Mouse (Mus musculus) layer of hippocampus, adult 9-10 months (tissue): ENCODE data around the gene Zbtb45.

ENCODE experiments used
- DNase-seq: peaks from one replicate; pipeline ENCODE4 v3.0.0; 2022; ENCODE audit warnings: low spot score

Gene Zbtb45

DNA sequence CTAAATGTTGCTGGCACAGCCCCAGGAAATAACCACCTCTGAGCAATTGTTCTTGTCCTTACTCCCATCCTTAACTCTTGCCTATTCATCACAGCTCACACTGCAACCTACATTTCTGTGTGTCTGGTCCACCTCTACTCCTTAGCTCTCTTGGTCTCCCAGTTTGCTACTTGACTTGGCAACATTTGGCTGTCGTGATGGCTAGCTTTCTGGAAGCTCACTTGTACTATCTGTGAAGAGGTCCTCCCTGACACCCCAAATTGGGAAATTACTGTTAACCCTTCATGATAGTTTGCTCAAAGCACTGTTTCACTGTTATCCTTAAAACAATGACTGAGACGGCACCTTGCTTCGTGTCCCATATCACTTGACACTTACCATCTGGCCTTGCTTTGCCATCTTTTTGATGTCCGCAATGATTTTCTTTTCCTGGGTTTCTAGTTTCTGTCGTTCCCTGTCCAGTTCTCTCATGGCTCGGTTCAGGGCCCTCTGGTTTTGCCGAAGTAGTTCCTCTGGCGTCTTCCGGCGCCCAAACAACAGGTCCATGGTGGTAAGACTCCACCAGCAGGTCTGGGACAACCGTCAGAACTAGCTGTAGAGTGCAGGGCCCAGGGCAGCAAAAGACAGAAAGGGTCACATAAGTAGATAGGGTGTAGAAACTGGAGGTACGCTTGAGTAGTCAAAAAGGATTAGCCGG, 23.8 kb upstream of the Zbtb45 start:
- DNase-seq = no peak

DNA sequence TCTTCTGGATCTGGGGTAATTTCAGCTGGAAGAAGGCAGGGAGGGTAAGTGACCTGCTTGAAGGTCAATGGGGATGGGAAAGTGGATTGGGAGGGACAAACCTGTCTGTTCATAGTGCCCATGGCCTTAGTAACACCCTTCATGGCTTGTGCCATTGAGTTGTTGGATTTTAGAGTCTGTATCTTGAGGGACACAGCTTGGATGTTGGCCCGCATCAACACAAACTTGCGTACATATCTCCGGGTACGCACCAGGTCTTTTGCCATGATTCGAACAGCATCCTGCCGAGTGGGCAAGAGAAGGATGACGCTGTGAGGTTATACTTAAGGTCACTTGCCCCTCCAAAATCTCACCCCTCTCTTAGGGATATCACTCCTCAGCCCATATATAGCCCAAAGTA, 22.7 kb upstream of the Zbtb45 start:
- DNase-seq = no peak

DNA sequence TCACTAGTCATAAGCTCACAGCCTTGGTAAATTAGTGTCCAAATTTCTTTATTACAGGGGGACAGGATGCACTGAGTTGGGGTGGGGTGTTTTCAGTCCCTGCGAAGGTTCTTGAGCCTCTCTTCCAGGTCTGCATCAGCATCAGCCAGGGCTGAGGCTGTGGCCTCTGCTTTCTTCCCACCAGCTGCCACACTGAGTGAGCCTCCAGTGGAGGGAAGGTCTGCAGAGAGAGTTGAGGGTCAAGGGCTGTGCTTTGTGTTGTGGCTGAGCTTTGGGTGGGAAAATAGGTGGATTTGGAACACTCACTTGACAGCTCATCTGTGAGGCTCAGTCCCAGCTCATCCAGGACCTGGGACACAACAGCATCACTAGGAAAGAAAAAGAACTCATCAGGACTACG, 22.1 kb upstream of the Zbtb45 start:
- no peak for DNase-seq

DNA sequence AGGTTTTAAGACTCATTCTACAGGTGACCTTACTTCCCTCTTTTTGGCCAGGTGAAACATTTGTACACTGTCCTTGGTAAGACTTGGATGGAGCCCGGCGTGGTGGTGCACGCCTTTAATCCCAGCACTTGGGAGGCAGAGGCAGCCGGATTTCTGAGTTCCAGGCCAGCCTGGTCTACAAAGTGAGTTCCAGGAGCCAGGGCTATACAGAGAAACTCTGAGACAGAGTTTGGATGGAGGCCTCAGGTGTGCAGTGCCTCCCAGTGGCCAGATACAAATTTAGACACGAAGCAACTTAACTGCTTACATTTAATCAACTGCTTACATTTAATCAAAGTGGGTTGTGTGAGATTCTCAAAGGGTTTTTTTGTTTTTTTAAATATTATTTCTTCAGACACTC, 21.2 kb upstream of the Zbtb45 start:
- DNase-seq = no peak

DNA sequence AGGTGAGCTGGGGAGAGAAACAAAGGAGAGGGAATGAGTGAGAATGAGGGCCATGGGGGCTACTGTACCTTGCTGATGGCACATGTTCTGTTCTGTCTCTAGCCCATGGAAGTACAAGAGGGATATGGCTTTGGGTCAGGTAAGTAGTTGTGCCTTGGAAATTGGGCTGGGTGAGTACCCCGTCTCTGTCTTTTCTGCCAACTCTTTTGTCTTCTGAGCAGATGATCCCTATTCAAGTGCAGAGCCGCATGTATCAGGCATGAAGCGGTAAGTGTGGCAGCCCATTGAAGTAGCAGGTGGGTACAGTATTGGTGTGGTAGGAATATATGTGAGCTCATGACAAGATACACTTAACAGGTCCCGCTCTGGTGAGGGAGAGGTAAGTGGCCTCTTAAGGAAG, 19.2 kb upstream of the Zbtb45 start:
- DNase-seq = no peak

DNA sequence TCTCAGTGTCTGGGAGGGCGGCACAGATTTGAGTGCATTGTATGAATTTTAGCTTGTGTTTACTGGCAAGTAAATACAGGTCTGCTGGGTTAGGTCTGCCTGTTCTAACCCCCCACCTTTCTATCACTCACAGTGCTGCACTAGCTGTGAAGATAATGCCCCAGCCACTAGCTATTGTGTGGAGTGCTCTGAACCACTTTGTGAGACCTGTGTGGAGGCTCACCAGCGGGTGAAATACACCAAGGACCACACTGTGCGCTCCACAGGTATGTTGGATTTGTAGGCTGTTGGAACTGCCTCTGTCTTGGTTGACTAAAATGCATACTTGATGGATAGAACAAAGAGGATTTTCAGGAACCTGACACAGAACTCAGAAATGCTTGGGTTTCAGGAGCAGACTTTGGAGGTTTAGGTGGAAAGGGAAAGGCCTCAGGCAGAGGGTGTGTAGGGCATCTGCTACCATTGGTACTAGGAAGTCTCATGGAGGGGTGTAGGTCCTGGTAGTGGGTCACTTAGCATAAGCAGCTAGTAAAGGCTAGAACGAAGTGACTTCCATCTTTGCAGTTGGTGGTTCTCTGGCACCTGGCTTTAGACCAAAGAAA, 15.8 kb upstream of the Zbtb45 start:
- no peak for DNase-seq

DNA sequence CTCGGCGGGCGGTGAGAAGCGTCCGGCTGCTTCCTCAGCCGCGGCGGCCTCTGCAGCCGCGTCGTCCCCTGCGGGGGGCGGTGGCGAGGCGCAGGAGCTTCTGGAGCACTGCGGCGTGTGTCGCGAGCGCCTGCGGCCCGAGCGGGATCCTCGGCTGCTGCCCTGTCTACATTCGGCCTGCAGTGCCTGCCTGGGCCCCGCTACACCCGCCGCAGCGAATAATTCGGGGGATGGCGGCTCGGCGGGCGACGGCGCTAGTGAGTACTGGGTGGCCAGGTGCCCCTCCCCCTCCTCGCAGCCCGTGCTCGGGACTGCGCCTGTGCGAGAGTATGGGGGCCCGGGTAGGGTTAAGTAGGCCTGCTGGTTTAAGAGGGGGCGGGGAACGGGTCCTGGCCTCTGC, 15.0 kb upstream of the Zbtb45 start:
- no peak for DNase-seq

DNA sequence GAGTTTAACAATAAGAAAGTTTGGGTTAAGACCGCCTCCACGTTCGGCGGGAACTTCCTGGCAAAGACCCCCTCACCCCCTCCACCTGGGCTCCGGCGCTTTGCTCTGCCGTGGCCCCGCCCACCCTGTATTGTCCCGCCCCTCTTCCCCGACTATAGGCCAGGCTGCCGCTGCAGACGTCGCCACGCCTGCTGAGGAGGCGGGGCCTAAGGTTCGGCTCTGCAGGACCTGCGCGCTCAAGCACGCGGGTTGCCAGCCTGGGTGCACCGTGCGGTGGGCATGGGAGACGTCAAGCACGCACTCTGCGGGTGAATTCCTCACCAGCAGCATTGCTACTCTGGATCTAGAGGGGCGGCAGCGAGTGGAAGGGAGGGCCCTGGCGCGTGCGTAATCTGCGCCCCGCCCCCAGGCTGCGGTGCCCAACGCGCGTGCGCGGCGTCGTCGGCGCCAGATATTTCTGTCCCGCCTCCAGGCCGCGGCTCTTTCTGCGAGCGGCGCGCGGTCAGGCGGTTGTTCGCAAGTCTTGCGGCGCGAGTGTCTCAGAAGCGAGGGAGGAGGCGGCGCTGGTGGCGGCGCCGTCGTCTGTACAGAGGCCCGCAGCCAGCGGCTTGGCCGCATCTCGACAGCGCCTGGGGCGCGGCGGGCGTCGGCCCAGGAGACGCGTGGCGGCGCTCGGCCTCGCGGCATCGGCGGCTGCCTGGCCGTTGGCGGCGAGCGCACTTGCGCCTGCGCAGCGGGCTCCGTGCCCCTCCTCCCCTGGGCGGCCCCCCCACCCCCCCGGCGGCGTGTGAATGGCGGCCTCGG, 14.3 kb upstream of the Zbtb45 start:
- peak; percentile 92 for DNase-seq

DNA sequence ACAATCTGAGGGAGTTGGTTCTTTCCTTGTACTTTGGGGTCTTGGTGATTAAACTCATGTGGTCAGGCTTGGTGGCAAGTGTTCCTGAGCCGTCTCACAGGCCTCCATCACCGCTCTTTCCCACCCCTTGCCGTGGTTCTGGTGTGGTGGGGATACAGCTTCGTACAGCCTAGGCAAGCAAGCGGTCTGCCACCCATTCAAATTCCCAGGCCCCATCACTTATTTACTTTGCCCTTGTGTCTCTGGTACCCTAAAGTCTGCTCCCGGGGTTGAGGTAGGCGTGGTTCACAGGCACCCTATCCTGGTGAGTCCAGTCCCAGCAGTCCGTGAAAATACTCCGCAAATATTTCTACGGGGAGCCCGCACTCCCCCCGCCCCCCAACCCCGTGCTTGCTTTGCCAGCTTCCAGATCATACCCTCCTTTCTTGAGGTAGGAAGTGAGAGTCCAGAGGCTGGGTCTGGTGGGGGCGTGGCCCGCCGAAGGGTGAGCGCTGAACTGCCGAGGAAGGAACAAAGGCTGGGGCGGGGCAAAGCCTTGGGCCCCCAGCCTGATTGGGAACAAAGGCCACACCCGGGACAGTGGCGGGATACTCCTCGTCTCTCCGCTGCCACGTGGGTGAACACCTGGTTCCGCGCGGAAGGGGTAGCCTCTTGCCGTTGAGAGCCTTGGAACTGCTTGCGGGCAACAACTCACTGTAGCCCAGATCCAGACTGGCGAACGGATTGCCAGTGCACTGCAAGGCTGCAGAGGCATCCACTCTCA, 13.1 kb upstream of the Zbtb45 start:
- DNase-seq = no peak

DNA sequence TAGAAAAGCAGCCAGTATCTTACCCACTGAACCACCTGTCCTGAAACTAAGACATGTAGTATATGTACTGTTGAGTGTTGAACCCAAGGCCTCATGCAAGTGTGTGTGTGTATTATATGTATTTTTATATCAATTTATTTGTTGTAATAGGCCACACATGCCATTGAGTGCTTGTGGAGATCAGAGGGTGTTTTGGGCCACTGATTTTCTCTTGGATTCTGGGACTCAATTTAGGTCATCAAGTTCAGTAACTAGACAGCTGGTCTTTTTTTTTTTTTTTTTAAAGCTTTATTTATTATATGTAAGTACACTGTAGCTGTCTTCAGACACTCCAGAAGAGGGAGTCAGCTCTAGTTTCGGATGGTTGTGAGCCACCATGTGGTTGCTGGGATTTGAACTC, 5.4 kb upstream of the Zbtb45 start:
- no peak for DNase-seq

DNA sequence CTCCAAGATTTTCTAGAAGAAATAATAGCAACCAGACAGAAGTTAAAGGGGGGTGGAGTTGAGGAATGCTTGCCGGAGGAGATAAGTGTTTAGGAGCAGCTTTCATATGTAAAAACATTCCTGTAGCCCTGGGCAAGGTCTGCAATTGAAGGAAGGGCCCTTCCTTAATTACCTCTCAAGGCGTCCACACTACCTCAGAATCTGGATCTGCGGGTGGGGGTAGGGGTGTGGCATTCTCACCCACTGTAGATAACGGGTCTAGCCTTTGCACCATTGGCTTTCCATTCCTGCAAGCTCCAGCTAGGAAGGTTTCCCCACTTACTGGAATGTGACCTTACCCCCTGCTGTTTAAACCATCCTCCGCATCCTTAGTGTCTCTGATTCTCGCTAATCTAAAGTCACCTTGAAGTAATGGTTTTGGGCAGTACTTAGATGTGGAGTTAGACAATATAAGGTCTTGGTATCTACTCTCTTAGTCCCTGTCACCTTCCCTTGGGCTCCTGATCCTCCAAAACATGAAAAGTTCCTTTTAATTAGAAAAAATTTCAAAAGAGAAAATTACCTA, 4.5 kb upstream of the Zbtb45 start:
- no peak for DNase-seq

DNA sequence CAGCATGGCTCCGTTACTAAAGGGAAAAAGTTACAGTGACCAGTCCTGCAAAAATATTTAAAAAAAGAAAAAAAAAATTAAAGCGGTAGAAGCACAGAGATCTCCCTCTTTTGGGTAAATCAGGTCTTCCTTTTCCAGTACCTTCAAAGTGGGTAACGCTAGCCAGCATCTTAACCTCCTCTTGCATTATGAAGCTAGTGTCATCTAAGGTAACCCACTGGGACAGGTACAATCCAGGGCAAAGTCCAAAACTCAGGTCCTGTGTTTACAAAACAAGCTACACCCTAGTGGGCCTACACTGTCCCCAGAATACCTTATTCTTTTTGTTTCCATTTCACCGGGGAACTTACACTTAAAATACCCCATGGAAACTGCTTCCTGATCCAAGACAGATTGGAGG, 3.8 kb upstream of the Zbtb45 start:
- DNase-seq = no peak

DNA sequence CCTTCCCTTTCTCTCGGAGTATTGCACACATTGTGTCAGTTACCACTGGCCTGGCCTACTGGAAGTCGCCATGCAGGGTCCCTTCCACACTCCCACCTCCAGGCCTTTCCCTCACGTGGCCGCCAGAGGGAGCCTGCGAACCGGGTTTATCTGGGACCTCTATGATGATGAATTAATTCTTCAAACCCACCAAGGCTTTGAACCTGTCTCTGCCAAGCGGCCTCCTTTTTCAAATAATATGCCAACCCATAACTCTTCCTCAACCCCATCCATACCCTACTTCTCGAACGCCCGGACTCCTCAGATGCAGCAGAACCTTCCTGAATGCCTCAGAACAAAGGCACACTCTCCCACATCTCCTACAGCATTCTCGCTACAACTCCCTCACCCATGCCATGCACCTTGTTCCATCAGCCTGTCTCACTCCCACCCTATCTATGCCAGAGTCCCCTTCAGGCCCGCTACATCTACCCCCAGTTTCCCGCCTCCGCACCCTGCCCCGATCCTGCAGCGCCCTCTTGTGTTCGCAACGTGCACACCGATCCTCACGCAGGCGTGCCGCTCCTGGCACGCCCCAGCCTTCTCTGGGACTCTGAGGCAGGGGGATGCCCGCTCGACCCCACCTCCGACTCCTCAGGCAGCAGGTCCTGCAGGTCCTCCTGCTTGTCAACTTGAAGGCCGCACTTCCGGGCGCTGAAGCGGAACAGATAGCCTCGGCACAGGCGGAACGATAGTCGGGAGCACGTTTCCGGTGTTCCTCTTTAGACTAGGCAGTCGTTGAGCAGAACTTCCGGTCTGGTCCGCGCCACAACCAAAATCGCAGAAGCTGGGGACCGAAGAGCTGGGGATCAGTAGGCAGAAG, 460 bp downstream of the Zbtb45 start:
- DNase-seq = peak; percentile 95

DNA sequence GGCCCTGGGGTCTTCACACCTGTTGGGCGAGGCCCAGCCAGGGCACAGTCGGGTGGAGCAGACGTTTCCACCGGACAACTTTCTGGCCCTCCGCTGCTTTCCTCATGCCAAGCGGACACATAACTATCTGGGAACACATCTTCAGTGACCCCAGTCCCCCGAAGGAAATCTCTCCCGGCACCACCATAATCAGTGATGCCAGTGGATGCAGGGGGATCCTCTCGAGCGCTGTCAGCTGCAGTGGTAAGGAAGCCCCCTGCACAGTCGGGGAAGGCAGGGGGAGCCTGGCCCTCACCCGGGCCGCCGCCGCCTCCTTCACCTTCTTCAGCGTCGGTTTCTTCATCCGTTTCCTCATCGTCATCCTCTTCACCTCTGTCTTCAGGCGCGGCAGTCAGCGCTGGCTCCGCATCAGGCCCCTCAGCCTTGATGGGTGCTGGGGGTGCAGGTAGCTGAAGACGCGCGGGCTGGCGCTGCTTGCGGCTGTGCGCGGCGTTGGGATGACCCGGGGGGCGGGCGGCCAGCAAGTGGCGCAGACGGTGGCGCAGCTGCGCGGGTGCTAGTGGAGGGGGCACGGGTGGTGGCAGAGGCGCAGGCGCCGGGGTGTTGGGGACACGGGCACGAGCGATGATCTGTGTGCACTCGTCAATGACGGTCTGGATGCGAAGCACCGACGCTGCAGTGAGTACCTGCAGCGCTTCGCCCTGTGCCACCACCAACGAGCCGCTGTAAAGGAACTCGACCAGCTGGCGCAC, 2.3 kb downstream of the Zbtb45 start:
- DNase-seq = no peak

DNA sequence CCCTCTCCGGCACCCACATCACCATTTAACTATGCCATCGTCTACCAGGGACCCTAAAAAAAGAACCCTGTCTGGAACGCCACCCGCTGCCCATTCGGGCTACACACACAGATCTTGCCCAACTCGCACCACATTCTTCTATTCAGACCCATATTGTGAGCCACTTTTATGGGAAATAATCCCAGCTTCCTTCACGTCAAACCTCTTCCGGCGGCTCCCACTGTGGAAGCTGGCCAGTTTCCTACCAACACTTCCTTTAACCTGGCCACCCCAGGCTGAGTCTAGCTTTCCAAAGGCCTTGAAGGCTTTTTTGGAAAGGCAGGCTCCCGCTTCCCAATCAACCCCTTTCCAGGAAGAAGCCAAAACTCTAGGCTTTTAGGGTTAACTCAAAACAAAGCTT, 3.3 kb downstream of the Zbtb45 start:
- DNase-seq = no peak

DNA sequence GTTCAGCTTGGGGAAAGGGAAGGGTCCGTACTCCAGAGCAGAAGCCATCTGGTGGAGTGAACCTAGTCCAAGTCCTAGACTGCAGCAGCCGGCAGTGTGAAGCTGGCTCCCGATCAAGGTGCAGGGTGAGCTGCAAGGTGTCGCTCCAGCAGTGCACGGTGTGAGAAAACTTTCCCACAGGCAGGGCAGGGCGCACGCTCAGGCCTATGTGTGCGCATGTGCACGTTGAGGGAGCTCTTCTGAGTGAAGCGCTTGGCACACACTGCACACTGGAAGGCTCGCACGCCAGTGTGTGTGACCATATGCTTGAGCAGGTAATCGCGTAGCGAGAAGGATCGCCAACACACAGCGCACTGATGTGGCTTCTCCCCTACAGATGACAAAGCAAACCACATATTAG, 3.8 kb downstream of the Zbtb45 start:
- no peak for DNase-seq

DNA sequence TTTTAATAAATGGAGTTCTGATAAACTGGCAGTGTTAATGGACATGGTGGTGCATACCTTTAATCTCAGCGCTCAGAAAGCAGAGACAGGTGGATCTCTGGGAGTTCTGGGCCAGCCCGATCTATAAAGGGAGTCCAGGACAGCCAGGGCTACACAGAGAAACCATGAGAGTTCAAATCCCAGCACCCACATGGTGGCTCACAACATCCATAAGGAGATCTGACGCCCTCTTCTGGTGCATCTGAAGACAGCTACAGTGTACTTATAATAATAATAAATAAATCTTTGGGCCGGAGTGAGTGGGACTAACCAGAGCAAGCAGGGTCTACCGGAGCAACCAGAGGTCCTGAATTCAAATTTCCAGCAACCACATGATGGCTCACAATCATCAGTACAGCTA, 6.5 kb downstream of the Zbtb45 start:
- DNase-seq = no peak

DNA sequence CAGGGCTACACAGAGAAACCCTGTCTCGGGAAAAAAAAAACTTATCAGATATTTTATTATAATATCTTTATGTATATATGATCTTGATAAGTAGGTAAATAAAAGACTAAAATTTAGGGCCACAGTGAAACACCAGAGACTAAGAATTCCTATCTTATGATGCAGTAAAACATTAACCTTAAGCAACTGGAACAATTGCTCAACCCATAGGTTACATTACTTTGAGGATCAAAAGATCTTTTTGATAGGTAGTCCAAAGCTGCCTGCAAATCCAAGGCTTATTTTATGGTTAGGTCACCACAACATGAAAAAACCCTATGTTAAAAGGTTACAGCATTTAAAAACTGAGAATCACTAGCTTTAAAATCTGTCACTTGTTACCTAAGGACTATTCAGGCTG, 8.2 kb downstream of the Zbtb45 start:
- DNase-seq = no peak

DNA sequence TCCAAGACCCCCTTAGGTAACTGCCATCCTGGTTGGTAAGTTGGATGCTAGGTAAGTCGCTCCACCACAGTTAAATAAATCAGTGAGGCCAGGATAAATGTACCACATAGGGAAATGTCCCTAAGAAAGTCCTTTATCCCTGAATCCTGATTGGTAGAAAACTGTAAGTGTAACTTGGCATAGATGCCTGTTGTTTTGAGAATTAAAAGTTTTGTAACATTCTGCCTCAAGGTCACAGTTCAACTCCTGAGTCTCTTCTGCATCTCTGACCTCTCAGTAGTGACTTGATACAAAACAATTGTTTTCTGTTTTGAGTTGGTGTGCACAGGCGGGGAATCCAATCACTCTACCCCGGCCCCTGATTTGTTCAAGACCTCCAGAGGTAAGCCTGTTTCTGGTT, 11.0 kb downstream of the Zbtb45 start, which contains the start of gene Trim28:
Trim28 (plus strand) TSS at position 264 of the 400 bp plus-strand sequence.
- DNase-seq = no peak

DNA sequence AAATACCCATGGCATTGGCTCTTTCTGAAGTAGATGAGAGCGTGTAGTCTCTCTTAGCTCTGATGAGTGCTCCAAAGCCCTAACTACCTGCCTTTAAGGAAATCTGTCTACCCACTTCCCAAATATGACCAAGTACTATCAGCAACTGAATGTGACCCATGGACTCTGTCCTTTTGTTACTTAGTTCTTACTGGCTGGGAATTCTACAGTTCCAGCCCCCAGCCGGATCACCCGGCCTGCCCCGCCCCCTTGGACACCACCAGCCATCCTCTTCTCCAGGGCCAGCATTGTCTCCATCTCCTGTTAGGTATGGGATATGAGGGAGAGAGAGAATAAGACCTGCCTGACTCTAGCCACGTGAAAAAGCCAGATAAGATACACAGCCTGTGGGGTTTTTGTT, 11.8 kb downstream of the Zbtb45 start, which contains the start of gene Slc27a5:
Slc27a5 (minus strand) TSS at position 140 of the 400 bp plus-strand sequence.
- DNase-seq = no peak
